Mouse (Mus musculus) c-Kit-positive CD71-positive TER-119-positive erythroid progenitor cells, embryonic 14.5 days (primary cell): ENCODE measurements at regions not wholly inside any gene's neighbourhood (a gene's known extent, or its start where the extent isn't known, plus 50 kb on each side); places are given as distances from the start of the nearest gene placed in this dataset.

Source experiments
- DNase-seq: peaks from one replicate; pipeline ENCODE4 v3.0.0-alpha.2; 2013; ENCODE audit warnings: low spot score

- no peak for DNase-seq
These were observed 218.7 kb upstream of the F930015N05Rik start for GRCm38 (mm10) chr11:64655162-64655561.

GRCm38 (mm10) chr11:64663166-64663565 is 226.7 kb upstream of the F930015N05Rik start:
- DNase-seq = no peak

- no peak for DNase-seq
These were observed 230.6 kb upstream of the F930015N05Rik start for GRCm38 (mm10) chr11:64667010-64667409.

- DNase-seq = no peak
These were observed 231.1 kb upstream of the F930015N05Rik start for GRCm38 (mm10) chr11:64667521-64667920.

GRCm38 (mm10) chr11:64671898-64672297 is 235.4 kb upstream of the F930015N05Rik start:
- no peak for DNase-seq

GRCm38 (mm10) chr11:64673546-64673945 is 237.1 kb upstream of the F930015N05Rik start:
- DNase-seq = no peak

GRCm38 (mm10) chr11:64703776-64704175 is 267.3 kb upstream of the F930015N05Rik start:
- no peak for DNase-seq

- DNase-seq = no peak
These were observed 267.0 kb upstream of the Elac2 start for GRCm38 (mm10) chr11:64711801-64712200.

- no peak for DNase-seq
These were observed 263.7 kb upstream of the Elac2 start for GRCm38 (mm10) chr11:64715182-64715581.

GRCm38 (mm10) chr11:64718316-64719085 is 260.3 kb upstream of the Elac2 start:
- DNase-seq = peak; percentile 50

GRCm38 (mm10) chr11:64726249-64726648 is 252.6 kb upstream of the Elac2 start:
- DNase-seq = no peak

GRCm38 (mm10) chr11:64727841-64728421 is 250.9 kb upstream of the Elac2 start:
- no peak for DNase-seq

GRCm38 (mm10) chr11:64738948-64739347 is 239.9 kb upstream of the Elac2 start:
- DNase-seq = no peak

- DNase-seq = no peak
These were observed 235.1 kb upstream of the Elac2 start for GRCm38 (mm10) chr11:64743753-64744152.

GRCm38 (mm10) chr11:64746146-64746545 is 232.7 kb upstream of the Elac2 start:
- DNase-seq = no peak

GRCm38 (mm10) chr11:64749976-64750375 is 228.9 kb upstream of the Elac2 start:
- no peak for DNase-seq

- DNase-seq = peak; percentile 36
These were observed 226.5 kb upstream of the Elac2 start for GRCm38 (mm10) chr11:64752299-64752698.

- DNase-seq = no peak
These were observed 226.0 kb upstream of the Elac2 start for GRCm38 (mm10) chr11:64752816-64753215.

- DNase-seq = no peak
These were observed 224.8 kb upstream of the Elac2 start for GRCm38 (mm10) chr11:64754076-64754475.

GRCm38 (mm10) chr11:64755563-64755962 is 223.3 kb upstream of the Elac2 start:
- peak; percentile 13 for DNase-seq

- DNase-seq = no peak
These were observed 218.2 kb upstream of the Elac2 start for GRCm38 (mm10) chr11:64760626-64761025.

GRCm38 (mm10) chr11:64762755-64763154 is 216.1 kb upstream of the Elac2 start:
- DNase-seq = no peak

GRCm38 (mm10) chr11:64764056-64764455 is 214.8 kb upstream of the Elac2 start:
- DNase-seq = no peak

GRCm38 (mm10) chr11:64776691-64777090 is 202.1 kb upstream of the Elac2 start:
- no peak for DNase-seq
